In genomic region chr5:58331356-58331755, GRCm38 (mm10) we compare ENCODE assay signal across 15 mouse cellular contexts.
A peak's percentile ranks its signal among the peaks of the same experiment; 100 is the strongest.
DNase-seq lines count a peak whose midpoint lies in the region; ATAC-seq and TF ChIP-seq lines count a peak whose summit lies in the region.
"Had no signal": no experiment of that assay in that cellular context is flagged by ENCODE, and none has a peak within 500 bp of the region (broad histone marks: within the 10 kb centered on the region; RNA-seq: fewer than 3 reads in every experiment).

No protein-coding gene starts in this region.

- H3K4me2 ChIP-seq in embryonic facial prominence, embryonic 14.5 days (ENCODE audit: low read depth, low read length) = no peak overlapping the region
- H3K4me2 ChIP-seq in forebrain, embryonic 15.5 days (replicated peaks) = no peak overlapping the region

- 58% methylated on average over 3 of the region's 3 CpGs for WGBS in embryonic facial prominence, embryonic 14.5 days
- WGBS in embryonic facial prominence, embryonic 10.5 days = 86% methylated on average over 3 of the region's 3 CpGs
- WGBS in forebrain, embryonic 15.5 days = 48% methylated on average over 3 of the region's 3 CpGs

- peak; percentile 8 for DNase-seq in embryonic facial prominence, embryonic 14.5 days (ENCODE audit: low spot score)
- DNase-seq in embryonic facial prominence, embryonic 10.5 days (ENCODE audit: low spot score) = no peak
- peak; percentile 7 for DNase-seq in adipocyte (ENCODE audit: low spot score)
- DNase-seq in layer of hippocampus, adult 2 months (ENCODE audit: low spot score in 2 of 2) = peak; percentile 4 to 10
- peak; percentile 48 for DNase-seq in right cerebral cortex, adult 18-20 months
- no peak for DNase-seq in lung, postnatal 25 days (ENCODE audit: low spot score)
- DNase-seq: adrenal gland, postnatal 14 days; cerebellum, adult 18-20 months; heart, postnatal 4 days; kidney, postnatal 10 days had no signal

- H3K4me3 ChIP-seq in embryonic facial prominence, embryonic 14.5 days (ENCODE audit: low read depth, low read length) = no peak overlapping the region
- no peak overlapping the region for H3K4me3 ChIP-seq in embryonic facial prominence, embryonic 10.5 days
- no peak overlapping the region for H3K4me3 ChIP-seq in layer of hippocampus, adult 2 months
- H3K4me3 ChIP-seq in forebrain, embryonic 15.5 days = no peak overlapping the region
- H3K4me3 ChIP-seq: limb, embryonic 10.5 days had no signal

- no peak overlapping the region for H3K9ac ChIP-seq in embryonic facial prominence, embryonic 14.5 days (ENCODE audit: low read depth, low read length)
- H3K9ac ChIP-seq in forebrain, embryonic 15.5 days (replicated peaks) = no peak overlapping the region
- H3K9ac ChIP-seq: liver, embryonic 14.5 days had no signal

- no peak overlapping the region for H3K27ac ChIP-seq in embryonic facial prominence, embryonic 14.5 days (replicated peaks; ENCODE audit: low read depth, low read length)
- no peak overlapping the region for H3K27ac ChIP-seq in embryonic facial prominence, embryonic 10.5 days (replicated peaks)
- no peak overlapping the region for H3K27ac ChIP-seq in layer of hippocampus, adult 2 months
- no peak overlapping the region for H3K27ac ChIP-seq in forebrain, embryonic 15.5 days (replicated peaks)
- H3K27ac ChIP-seq: limb, embryonic 10.5 days; liver, embryonic 14.5 days; stomach, postnatal 0 days had no signal

- H3K36me3 ChIP-seq in embryonic facial prominence, embryonic 14.5 days (ENCODE audit: control insufficient read depth, insufficient read depth, low read length) = no peaks in the 10 kb centered on the region
- no peaks in the 10 kb centered on the region for H3K36me3 ChIP-seq in embryonic facial prominence, embryonic 10.5 days (replicated peaks)
- H3K36me3 ChIP-seq in forebrain, embryonic 15.5 days = no peaks in the 10 kb centered on the region
- H3K36me3 ChIP-seq: limb, embryonic 10.5 days had no signal

- no peaks in the 10 kb centered on the region for H3K4me1 ChIP-seq in embryonic facial prominence, embryonic 14.5 days (ENCODE audit: control insufficient read depth, insufficient read depth, low read length)
- no peaks in the 10 kb centered on the region for H3K4me1 ChIP-seq in embryonic facial prominence, embryonic 10.5 days
- no peaks in the 10 kb centered on the region for H3K4me1 ChIP-seq in forebrain, embryonic 15.5 days
- H3K4me1 ChIP-seq: limb, embryonic 10.5 days had no signal

- no peak for TF ChIP-seq CTCF in layer of hippocampus, adult 2 months (conservative IDR thresholded peaks at IDR 0.05)

- ATAC-seq in embryonic facial prominence, embryonic 14.5 days (ENCODE audit: low read depth) = no peak
- ATAC-seq in erythroblast, adult 5-6 weeks (replicated peaks; ENCODE audit: low FRiP score, poor library complexity, severe bottlenecking) = no peak
- no peak for ATAC-seq in forebrain, embryonic 15.5 days (replicated peaks)

- no peaks in the 10 kb centered on the region for H3K9me3 ChIP-seq in embryonic facial prominence, embryonic 14.5 days (ENCODE audit: control insufficient read depth, low read length)
- H3K9me3 ChIP-seq in embryonic facial prominence, embryonic 10.5 days = no peaks in the 10 kb centered on the region
- H3K9me3 ChIP-seq in forebrain, embryonic 15.5 days = no peaks in the 10 kb centered on the region
- H3K9me3 ChIP-seq: limb, embryonic 10.5 days had no signal

- H3K27me3 ChIP-seq in embryonic facial prominence, embryonic 14.5 days (replicated peaks; ENCODE audit: control insufficient read depth, insufficient read depth, low read length) = no peaks in the 10 kb centered on the region
- H3K27me3 ChIP-seq in embryonic facial prominence, embryonic 10.5 days (replicated peaks; ENCODE audit: low read depth, poor library complexity, severe bottlenecking) = no peaks in the 10 kb centered on the region
- no peaks in the 10 kb centered on the region for H3K27me3 ChIP-seq in forebrain, embryonic 15.5 days

Comparison
In these comparisons a context has a peak if more than half of its experiments do, and no peak if none do; other contexts are left out.
1. DNase-seq: peak in embryonic facial prominence, embryonic 14.5 days (single experiment), adipocyte (single experiment), layer of hippocampus, adult 2 months (2 of 2) and right cerebral cortex, adult 18-20 months (single experiment); none in embryonic facial prominence, embryonic 10.5 days (single experiment) and lung, postnatal 25 days (single experiment).